Mouse (Mus musculus): Measurements from ENCODE around the gene Gpd1.
"Not testable (repeated sequence)": the region's sequence is repeated elsewhere in the genome, so short reads cannot be mapped to it uniquely, and the experiment has no call there.

Gene Gpd1

GRCm38 (mm10) chr15:99717386-99718334, at the start of gene Gpd1:
TSS of gene Gpd1 (plus strand) at chr15:99717515.
- peak; percentile 69 for DNase-seq

DNA sequence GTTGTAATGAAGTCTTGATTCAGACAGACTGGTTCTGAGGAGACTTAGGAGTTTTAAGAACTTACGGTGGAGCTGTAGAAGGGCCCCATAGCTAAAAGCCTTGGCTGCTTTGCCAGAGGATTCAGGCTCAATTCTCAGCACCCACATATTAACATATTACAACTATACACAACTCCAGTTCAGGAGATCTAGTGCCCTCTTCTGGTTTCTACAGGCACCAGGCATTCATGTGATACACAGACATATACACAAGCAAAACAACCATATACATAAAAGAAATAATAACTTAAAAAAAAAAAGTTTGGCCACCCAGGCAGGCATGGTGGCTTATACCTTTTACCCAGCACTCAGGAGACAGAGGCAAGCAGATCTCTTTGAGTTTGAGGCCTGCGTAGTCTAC, 49.8 kb upstream of the Gpd1 start:
- no peak for DNase-seq

DNA sequence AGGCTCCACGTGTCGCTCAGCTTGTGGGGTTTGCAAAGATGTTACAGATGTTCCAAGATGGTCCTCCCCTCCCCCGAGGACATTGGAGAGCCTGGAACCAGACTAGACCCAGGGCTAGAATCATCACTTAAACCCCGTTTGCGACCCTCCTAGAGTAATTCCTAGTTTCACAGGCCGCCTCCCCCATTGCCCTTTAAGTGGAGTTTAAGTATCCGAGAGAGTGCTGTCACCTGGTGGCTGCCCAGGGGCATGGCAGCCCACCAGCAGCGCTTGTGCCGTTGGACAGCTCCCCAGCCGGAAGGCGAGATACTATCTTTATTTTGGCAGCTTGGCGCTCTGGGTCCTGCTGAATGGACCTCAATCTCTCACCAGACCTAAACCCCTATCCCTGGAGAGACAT, 48.4 kb upstream of the Gpd1 start:
- peak; percentile 87 for DNase-seq

DNA sequence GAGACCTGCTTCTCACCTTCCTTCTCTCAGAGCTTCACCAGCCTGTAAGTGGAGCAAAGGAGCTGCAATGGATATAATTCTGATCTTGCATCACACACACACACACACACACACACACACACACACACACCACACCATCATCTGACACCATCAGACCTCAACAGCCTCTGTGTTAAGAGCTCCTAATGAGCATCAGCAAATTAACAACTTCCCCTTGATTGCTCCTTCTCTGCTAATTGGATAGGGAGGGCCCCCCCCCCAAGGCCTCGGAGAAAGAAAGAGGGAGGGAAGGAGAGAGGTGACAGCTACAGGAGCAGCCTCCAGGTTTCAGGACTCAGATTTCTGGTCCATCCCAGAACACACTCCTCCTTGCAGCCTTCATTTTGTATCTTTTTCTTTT, 47.9 kb upstream of the Gpd1 start:
- DNase-seq = no peak

DNA sequence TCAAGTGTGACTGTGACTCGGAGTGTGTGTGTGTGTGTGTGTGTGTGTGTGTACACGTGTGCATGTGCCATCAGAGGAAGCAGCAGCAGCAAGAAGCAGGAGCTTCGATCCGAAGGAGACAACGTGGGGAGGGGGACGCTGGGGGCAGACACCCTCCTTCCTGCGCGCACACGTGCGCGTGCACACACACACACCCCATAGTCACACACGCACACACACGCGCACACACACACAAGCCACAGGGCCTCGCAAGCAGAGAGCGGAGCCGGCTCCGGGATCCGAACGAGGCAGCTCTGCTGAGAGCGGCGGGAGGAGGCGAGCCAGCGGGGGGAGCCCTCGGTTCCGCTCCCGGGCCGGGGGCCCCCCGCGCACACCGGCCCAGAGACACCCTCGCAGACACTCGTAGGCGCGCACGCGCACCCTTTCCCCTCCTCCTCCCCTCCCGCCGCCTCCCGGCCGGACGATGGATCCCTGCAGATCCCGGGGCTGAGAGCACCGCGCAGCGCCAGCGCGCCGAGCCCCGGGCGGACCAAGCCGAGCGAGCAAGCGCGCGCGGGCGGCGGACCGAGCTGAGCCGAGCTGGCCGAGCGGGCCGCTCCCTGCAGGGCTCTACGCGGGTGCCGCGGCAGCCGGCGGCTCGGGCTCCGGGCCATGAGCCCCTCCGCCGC, 47.0 kb upstream of the Gpd1 start, which contains the start of gene Asic1:
Gene Asic1, plus strand, starts transcription at position 215 of the 668 bp plus-strand sequence.
- peak; percentile 66 for DNase-seq

DNA sequence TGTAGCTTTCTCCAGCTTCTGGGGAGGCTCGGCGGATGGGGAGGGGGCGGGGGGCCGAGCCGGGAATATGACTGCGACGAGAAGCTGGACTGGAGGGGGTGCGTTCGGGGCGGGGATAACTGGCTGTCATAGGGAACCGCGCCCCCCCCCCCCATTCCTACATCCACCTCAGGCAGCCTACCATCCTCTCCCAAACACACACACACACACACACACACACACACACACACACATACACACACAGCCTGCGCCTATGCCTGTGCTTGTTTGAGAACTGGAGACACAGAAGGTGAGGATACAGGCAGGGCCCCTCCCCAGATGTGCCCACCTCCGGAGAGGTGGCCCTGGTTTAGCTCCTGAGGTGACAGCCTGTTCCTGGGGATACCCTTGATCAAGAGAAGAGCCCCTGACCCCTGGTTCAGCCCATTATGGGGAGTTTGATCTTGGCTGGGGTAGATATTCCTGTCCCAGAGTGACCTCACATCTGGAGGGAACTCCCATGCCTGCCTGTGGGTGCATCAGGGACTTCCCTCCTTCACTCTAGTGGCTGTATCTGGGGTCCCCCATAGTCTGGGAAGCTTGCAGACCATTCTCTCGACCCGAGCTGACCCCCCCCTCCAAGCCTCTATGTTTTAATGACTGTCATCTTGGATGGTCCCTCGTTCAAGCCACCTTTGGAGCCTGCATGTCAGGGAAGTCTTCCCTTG, 46.2 kb upstream of the Gpd1 start:
- DNase-seq = no peak

- DNase-seq = no peak
These were observed 45.5 kb upstream of the Gpd1 start for GRCm38 (mm10) chr15:99671783-99672182.

DNA sequence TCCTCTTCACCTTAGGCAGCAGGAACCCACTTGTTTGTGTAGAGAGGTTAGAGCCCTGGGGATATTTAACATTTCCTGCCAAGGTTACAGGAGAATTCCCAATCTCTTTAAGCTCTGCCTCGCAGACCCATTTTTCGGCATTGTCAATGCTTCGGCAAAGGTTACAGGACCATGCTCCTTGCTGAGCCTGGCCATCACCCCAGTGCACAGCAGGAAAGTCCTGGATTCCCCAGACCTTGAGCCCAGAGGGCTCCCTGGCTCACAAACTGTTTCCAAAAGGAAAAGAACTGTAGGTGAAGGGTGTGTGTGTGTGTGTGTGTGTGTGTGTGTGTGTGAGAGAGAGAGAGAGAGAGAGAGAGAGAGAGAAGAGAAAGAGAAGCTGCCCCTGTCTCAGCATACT, 42.4 kb upstream of the Gpd1 start:
- DNase-seq = no peak

DNA sequence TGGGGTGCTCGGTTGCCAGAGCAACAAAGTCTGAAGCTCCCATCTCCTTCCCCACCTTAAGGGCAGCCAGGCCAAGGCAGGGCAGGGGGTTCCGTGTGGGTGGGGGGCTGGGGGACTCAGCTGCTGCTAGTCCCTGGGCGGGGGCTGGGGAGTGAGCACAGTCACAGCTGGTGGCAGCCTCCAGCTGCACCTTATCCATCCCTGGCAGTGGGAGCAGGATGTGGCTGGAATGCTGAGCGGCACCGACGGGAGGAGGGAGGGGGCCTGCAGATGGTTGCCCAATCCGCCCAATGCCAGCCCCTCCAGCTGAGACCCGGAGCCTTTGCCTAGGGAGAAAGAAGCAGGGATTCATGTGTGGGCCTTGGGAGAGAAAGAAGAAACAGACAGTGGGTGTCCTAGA, 40.2 kb upstream of the Gpd1 start:
- DNase-seq = no peak

DNA sequence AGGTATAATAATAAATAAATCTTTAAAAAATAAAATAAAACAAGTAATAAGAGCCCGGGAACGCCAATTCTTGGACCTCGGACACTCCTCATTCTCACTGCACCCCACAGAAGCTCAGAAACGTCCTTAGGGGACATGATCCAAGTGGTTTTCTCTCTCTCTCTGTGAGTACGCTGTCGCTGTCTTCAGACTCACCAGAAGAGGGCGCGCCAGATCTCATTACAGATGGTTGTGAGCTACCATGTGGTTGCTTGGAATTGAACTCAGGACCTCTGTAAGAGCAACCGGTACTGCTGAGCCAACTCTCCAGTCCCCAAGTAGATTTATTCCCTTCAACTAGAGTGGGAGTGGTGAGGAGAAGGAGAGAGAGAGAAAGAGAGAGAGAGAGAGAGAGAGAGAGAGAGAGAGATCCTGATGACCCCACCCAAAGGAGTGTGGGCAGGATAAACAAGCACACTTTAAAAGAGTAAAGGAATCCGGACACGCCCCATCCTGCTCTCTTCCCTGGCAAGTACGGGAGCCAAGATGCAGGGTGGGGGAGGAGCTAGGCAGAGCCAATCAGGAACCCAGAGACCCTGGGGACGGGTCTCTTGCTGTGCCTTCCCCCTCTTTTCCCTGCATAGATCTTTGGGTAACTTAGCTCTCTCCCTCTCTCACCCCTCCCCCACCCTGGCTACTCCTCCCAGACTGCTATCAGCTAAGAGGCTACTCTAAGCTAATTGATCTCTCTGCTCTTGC, 39.1 kb upstream of the Gpd1 start:
- peak; percentile 57 for DNase-seq

DNA sequence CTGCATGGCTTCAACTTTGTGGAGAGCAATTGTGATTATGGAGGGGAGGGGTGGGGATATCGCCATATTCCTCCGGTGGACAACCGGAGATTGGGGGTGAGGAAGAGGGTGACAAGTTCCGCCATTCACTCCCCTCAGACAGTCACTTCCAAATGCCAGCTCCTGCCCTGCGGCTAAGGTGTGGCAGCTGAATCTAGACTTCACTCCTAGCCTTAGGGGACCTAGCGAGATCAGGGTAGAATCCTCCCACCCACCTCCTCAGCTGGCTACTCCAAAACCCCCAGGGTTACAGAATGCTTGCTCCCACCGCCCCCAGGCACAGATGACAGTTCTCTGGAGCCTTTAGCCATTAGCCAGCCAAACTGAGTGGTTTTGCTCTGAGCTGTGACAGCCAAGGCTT, 38.3 kb upstream of the Gpd1 start:
- no peak for DNase-seq

GRCm38 (mm10) chr15:99682880-99683279, 34.4 kb upstream of the Gpd1 start:
- no peak for DNase-seq

- DNase-seq = no peak
These were observed 33.2 kb upstream of the Gpd1 start for GRCm38 (mm10) chr15:99684156-99684555.

- peak; percentile 69 for DNase-seq
These were observed 28.6 kb upstream of the Gpd1 start for GRCm38 (mm10) chr15:99688712-99689111.

DNA sequence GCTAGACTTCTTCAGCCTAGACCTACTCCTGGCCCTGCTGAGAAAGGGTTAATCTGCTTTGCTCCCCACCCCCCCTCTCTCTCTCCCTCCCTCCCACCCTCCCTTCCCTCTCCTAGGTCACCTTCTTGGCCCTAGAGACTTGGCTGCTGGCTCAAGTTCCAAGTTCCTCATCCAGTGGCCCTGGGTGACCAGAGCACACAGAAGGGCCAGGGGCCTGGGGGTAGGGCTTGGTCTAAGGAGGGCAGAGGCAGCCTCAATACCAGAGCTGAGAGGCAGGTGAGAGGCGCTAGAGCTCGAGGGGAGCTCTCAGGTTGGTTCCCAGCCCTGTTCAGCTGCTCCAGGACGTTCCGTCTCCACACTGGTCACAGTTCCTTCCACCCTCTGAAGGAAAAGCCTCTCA, 26.4 kb upstream of the Gpd1 start:
- no peak for DNase-seq

DNA sequence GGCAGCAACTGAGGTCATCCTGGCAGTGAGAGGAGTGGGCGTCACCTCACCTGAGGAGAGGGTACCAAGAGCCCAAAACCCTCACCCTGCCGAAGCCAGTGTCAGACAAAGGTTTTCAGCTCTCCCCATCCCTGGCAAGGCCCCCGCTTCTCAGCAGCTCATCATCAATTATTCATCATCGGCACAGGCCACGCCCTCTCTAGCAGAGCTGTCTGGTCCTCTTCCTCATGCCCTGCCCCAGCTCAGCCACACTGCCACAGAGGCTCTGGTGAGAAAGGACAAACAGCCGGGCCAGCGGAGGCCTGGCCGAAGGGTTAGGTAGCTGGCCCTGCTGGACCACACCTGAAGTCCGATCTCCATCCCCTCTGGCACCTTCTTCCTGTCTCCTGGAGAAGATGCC, 25.3 kb upstream of the Gpd1 start:
- no peak for DNase-seq

DNA sequence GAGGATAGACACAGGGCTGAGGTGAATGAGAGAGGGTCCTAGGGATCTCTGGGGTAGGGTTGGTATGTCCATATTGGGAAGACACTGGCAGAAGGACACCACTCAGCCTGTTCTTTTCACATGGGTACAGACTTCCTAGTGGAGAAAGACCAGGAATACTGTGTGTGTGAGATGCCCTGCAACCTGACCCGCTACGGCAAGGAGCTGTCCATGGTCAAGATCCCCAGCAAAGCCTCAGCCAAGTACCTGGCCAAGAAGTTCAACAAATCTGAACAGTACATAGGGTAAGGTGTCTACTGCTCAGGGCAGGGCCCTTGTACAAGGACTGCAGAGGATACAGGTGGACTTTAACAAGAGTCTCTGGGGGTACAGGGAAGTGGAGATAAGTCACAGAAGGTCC, 20.0 kb upstream of the Gpd1 start:
- DNase-seq = no peak

GRCm38 (mm10) chr15:99698533-99699085, 18.7 kb upstream of the Gpd1 start:
- peak; percentile 28 for DNase-seq

DNA sequence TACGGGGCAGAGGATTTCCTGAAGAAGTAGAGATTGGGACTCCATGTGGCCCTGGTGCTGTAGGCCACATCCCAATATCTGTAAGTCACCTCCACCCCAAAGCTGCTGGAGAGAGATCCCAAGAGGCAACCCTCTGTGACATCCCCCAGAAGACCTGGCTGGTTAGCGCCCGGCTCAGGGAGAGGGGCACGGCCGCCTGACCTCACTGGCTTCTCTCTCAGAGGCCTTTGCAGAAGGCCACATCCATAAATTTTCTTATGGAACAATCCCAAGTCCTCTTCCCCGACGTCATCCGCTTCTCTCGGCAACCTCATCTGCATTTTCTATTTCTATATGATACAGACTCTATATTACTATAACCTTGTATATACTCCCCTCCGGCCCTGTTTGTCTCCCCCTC, 17.6 kb upstream of the Gpd1 start:
- no peak for DNase-seq

GRCm38 (mm10) chr15:99700219-99701106, 16.9 kb upstream of the Gpd1 start:
- no peak for DNase-seq

DNA sequence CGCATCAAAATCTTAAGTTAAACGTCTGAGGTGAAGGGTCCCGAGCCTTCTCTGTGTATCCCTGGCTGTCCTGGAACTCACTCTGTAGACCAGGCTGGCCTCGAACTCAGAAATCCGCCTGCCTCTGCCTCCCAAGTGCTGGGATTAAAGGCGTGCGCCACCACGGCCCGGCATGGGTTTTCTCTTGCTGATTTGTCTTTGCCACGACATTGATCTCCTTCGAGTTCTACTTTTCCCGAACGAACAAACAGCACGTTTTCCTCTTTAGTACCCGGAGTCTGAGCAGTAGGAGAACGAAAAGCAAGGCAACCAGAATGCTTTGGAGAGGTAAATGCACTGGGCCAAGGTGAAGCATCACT, 15.7 kb upstream of the Gpd1 start:
- DNase-seq = not testable (repeated sequence)
